Mouse (Mus musculus) CD4-positive, CD25-positive, alpha-beta regulatory T cell, adult 9 weeks (primary cell): ENCODE results near the gene Gm10750. TPM values are rescaled to one million over a fixed set of nuclear protein-coding genes. Genes with fewer than 3 reads are reported as not detected.

ENCODE experiments used
- polyA plus RNA-seq: library from polyadenylated mRNA; unstranded; fragments of 100-300 nt; shearing (Covaris generic); gene quantifications from one replicate; pipeline ENCODE4 v1.2.1, GENCODE M21; 2017

Gene Gm10750
- polyA plus RNA-seq, result not detected

DNA sequence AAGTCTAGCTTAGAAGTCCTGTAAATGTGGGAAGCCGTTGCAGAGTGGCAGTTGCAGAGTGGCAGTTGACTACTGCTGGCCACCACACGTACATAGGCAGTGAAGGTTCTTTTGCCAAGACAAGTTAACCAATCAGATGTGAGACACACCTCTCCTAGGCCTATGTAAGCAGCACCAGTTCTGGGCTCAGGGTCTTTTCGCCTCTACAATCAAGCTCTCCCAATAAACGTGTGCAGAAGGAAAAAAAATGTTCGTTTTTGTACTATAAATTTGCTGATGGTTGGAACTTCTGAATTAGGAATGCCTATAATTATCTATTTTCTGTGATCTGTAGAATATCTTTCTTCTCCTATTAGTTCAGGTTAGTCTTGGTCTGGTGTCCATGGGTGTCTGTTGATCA, at the start of gene Gm10750:
Gene Gm10750, minus strand, starts transcription at position 101 of the 400 bp plus-strand sequence.

DNA sequence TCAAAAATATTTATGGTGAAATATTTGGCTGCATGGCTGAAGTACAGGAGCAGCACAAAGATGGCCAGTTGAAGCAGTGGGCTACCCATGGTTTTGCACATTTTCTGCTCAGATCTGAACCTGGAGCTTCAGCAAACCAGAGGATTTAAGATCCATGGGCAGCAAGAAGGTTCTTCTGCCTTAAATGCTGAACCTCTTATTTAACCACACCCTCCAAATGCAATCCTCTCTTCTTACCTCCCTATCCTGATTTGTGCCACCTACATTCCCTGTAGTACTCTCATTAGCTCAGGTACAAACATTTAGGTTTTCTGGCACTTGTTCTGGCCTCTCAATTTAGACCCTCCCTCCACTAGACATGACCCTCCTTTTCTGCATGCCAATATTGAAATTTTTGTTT, 13.9 kb downstream of the Gm10750 start, which contains the start of gene Gm1330:
Gene Gm1330, minus strand, starts transcription at position 101 of the 400 bp plus-strand sequence.

Other genes with a start within 250 kb of the Gm10750 start
- not detected for gene Cst11, start 245.7 kb downstream of the Gm10750 start, polyA plus RNA-seq
- not detected for gene 8030411F24Rik, start 235.2 kb downstream of the Gm10750 start, polyA plus RNA-seq
- not detected for gene Cst12, start 227.9 kb downstream of the Gm10750 start, polyA plus RNA-seq
- not detected for gene Cst8, start 218.5 kb downstream of the Gm10750 start, polyA plus RNA-seq
- gene Cst13, start 197.2 kb downstream of the Gm10750 start, polyA plus RNA-seq, result not detected
- gene Cst9, start 182.1 kb downstream of the Gm10750 start, polyA plus RNA-seq, result not detected
- not detected for gene 9230104L09Rik, start 152.2 kb downstream of the Gm10750 start, polyA plus RNA-seq
- gene Cst3, start 141.5 kb downstream of the Gm10750 start, polyA plus RNA-seq, result 169 TPM
- gene Gm1330, start 14.0 kb downstream of the Gm10750 start, polyA plus RNA-seq, result not detected